Mouse (Mus musculus): ENCODE measurements around the gene Dapk3. TPM values are rescaled to one million over a fixed set of nuclear protein-coding genes. Genes with fewer than 3 reads are reported as not detected.
A peak's percentile ranks its signal among the peaks of the same experiment; 100 is the strongest.
"Not testable (repeated sequence)": the region's sequence is repeated elsewhere in the genome, so short reads cannot be mapped to it uniquely, and the experiment has no call there.

Gene Dapk3
- polyA plus RNA-seq, 1 experiment from 2014 or later = 66.9 TPM

DNA sequence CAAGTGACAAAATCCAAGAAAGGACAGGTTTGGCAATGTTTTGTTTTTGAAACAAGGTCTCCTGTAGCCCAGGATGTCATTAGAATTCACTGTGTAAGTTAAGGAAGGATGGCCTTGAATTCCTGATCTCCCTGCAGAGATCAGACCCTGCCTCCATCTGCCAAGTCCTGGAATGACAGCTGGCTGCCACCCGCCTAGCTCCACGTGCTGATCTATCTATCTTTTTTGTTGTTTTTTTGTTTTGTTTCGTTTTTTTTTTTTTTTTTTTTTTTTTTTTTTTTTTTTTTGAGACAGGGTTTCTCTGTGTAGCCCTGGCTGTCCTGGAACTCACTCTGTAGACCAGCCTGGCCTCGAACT is 7.5 kb upstream of the Dapk3 start:
- Histone ChIP-seq H3K9ac (replicated peaks; ENCODE audit: low read length) (peak overlapping the region; percentile 59), H3K4me1 (ENCODE audit: control insufficient read depth, insufficient read depth, low read length) (peaks cover 27% of the 10 kb centered on the region), H3K36me3 (ENCODE audit: control insufficient read depth, insufficient read depth, low read length) (peaks cover 30% of the 10 kb centered on the region), H3K4me3 (replicated peaks; ENCODE audit: low read depth, low read length) (0 out of 2 replicates have a peak overlapping the region, but pooled peaks have one; percentile 38), H3K27ac (replicated peaks; ENCODE audit: low read depth, low read length) (peak overlapping the region; percentile 98), H3K4me2 (ENCODE audit: low read length) (peak overlapping the region; percentile 94)
- WGBS = 14% methylated on average over 4 of the region's 4 CpGs
- ATAC-seq (ENCODE audit: low FRiP score, low TSS enrichment) = peak; percentile 21; the same call in 1 of the 2 replicates
- not testable (repeated sequence) for H3K27me3 ChIP-seq (ENCODE audit: control insufficient read depth, insufficient read depth, low read length); H3K9me3 ChIP-seq (ENCODE audit: control insufficient read depth, low read length); DNase-seq

DNA sequence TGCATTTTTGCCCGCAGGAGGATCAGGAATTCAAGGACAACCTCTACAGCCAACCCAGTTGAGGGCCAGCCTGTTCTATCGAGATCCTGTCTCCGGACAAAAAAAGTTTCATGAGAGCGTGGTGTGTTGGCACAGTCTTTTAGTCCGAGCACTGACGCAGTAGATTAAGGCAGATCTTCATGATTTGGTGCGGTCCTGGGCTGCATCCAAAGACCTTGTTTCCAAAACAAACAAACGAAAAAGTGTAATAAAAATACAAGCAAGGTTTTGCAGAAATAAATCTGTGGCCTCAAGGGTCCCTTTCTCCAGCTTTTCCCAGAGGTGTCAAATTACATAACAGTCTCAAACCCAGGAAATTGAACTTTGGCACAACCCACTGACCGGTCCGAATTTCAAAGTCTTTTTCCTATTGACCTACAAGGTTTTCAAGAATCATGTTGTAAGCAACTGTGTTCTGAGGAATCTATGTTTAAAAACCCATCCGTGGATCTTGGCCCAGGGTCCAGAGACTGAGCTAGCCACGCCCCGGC is 6.8 kb upstream of the Dapk3 start:
- Histone ChIP-seq H3K27ac (replicated peaks; ENCODE audit: low read depth, low read length) (peak overlapping the region; percentile 98), H3K9me3 (ENCODE audit: control insufficient read depth, low read length) (no peaks in the 10 kb centered on the region), H3K27me3 (ENCODE audit: control insufficient read depth, insufficient read depth, low read length) (no peaks in the 10 kb centered on the region), H3K4me3 (replicated peaks; ENCODE audit: low read depth, low read length) (peak overlapping the region; percentile 95), H3K9ac (replicated peaks; ENCODE audit: low read length) (no peak overlapping the region; the same call in 1 of the 2 replicates), H3K4me2 (ENCODE audit: low read length) (peak overlapping the region; percentile 94), H3K4me1 (ENCODE audit: control insufficient read depth, insufficient read depth, low read length) (peaks cover 27% of the 10 kb centered on the region), H3K36me3 (ENCODE audit: control insufficient read depth, insufficient read depth, low read length) (peaks cover 37% of the 10 kb centered on the region)
- no peak for ATAC-seq (ENCODE audit: low FRiP score, low TSS enrichment)
- WGBS = 6% methylated on average over 13 of the region's 13 CpGs
- no peak for DNase-seq

DNA sequence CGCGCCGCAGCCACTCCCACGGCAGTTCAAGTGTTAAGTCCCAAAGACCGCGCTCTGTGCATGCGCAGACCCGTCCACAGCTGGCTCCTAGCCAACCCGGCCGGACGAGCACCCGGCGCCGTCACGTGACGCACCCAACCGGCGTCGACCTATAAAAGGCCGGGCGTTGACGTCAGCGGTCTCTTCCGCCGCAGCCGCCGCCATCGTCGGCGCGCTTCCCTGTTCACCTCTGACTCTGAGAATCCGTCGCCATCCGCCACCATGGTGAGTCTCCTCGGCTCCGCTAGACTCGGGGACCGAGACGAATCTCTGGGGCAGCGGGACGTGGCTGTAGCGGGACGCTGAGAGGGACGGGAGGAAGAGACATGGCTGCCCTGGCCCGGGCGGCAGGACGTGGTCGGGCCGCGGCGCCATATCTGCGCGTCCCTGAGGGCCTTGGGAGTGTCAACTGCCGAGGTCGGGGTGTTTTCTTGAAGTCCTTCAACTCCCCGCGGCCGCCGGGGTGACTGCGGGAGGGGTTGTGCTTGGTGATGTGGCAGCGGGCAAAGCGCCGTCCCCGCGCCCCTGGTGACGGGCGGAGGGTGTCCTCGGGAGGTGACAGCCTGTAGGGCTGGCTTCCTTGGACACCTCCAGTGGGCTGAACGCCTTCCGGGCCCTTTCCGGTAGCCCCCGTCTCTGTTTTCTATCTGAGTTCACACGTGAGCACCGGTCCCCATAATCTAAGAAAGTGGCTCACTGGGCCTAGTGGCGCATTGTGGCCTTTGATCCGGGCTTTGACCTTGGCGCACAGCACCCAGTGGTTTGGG is 6.1 kb upstream of the Dapk3 start, which contains the start of gene Eef2:
Eef2 (plus strand) TSS at position 166 of the 806 bp plus-strand sequence.
- peak within 1 kb of the TSS; percentile 98 for H3K27ac ChIP-seq (replicated peaks; ENCODE audit: low read depth, low read length)
- H3K4me3 ChIP-seq (replicated peaks; ENCODE audit: low read depth, low read length) = peak within 1 kb of the TSS; percentile 95
- H3K27me3 ChIP-seq (ENCODE audit: control insufficient read depth, insufficient read depth, low read length) = no peaks in the 10 kb centered on the region
- ATAC-seq (ENCODE audit: low FRiP score, low TSS enrichment) (peak; percentile 83), DNase-seq (peak; percentile 100)
- H3K4me1 ChIP-seq (ENCODE audit: control insufficient read depth, insufficient read depth, low read length) = peaks cover 27% of the 10 kb centered on the region
- WGBS = under 1% methylated on average over 77 of the region's 77 CpGs
- H3K9me3 ChIP-seq (ENCODE audit: control insufficient read depth, low read length) = no peaks in the 10 kb centered on the region
- H3K4me2 ChIP-seq (ENCODE audit: low read length) = peak within 1 kb of the TSS; percentile 94
- H3K9ac ChIP-seq (replicated peaks; ENCODE audit: low read length) = peak within 1 kb of the TSS; percentile 96
- peaks cover 43% of the 10 kb centered on the region for H3K36me3 ChIP-seq (ENCODE audit: control insufficient read depth, insufficient read depth, low read length)

DNA sequence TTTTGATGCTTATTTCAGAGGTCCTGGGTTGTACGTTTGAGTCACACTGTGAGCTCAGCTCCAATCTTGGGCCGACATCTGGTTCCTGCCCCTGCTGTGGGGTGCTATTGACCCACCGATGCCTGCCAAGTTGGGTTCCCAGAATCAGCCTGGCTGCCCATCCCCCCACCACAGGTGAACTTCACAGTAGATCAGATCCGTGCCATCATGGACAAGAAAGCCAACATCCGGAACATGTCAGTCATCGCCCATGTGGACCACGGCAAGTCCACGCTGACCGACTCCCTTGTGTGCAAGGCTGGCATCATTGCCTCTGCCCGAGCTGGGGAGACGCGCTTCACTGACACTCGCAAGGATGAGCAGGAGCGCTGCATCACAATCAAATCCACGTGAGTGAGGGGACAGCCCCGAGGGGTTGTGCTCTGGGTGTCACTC is 5.3 kb upstream of the Dapk3 start:
- H3K9me3 ChIP-seq (ENCODE audit: control insufficient read depth, low read length) = no peaks in the 10 kb centered on the region
- H3K36me3 ChIP-seq (ENCODE audit: control insufficient read depth, insufficient read depth, low read length) = peaks cover 52% of the 10 kb centered on the region
- peak overlapping the region; percentile 95 for H3K4me3 ChIP-seq (replicated peaks; ENCODE audit: low read depth, low read length)
- peak overlapping the region; percentile 94 for H3K4me2 ChIP-seq (ENCODE audit: low read length)
- no peak for DNase-seq
- H3K9ac ChIP-seq (replicated peaks; ENCODE audit: low read length) = peak overlapping the region; percentile 96
- no peak for ATAC-seq (ENCODE audit: low FRiP score, low TSS enrichment)
- no peaks in the 10 kb centered on the region for H3K27me3 ChIP-seq (ENCODE audit: control insufficient read depth, insufficient read depth, low read length)
- WGBS = 14% methylated on average over 16 of the region's 16 CpGs
- peak overlapping the region; percentile 98; the same call in 1 of the 2 replicates for H3K27ac ChIP-seq (replicated peaks; ENCODE audit: low read depth, low read length)
- peaks cover 30% of the 10 kb centered on the region for H3K4me1 ChIP-seq (ENCODE audit: control insufficient read depth, insufficient read depth, low read length)

DNA sequence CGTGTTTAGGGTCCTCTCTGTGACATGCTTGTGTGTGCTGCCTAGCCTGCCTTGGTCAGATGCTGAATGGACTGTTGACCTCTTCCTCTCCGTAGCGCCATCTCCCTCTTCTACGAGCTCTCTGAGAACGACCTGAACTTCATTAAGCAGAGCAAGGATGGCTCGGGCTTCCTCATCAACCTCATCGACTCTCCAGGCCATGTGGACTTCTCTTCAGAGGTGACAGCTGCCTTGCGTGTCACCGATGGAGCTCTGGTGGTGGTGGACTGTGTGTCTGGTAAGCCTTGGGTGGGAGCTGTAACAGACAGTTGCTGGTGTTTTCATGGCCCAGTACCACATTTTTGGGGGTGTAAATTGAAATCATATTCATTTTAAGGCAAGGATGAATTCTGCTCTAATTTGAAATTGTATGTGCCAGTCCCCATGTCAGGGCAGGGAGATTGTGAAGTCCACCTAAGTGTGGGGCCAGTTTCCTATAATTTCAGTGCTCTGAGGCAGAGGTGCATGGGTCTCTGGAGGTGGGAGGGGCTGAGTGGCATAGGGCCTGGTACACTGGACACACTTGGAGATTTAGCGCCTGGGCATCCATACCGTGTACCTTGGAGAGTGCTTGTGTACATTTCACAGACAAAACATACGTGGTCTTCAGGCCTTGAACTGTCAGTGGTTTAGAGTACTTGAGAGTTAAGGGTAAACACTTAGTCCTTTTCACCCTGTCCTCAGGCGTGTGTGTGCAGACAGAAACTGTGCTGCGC is 4.7 kb upstream of the Dapk3 start:
- no peaks in the 10 kb centered on the region for H3K9me3 ChIP-seq (ENCODE audit: control insufficient read depth, low read length)
- DNase-seq = no peak
- peaks cover 52% of the 10 kb centered on the region for H3K36me3 ChIP-seq (ENCODE audit: control insufficient read depth, insufficient read depth, low read length)
- peak overlapping the region; percentile 94 for H3K4me2 ChIP-seq (ENCODE audit: low read length)
- 74% methylated on average over 14 of the region's 14 CpGs for WGBS
- peaks cover 30% of the 10 kb centered on the region for H3K4me1 ChIP-seq (ENCODE audit: control insufficient read depth, insufficient read depth, low read length)
- no peak overlapping the region for H3K27ac ChIP-seq (replicated peaks; ENCODE audit: low read depth, low read length)
- H3K4me3 ChIP-seq (replicated peaks; ENCODE audit: low read depth, low read length) = peak overlapping the region; percentile 95
- peak overlapping the region; percentile 96 for H3K9ac ChIP-seq (replicated peaks; ENCODE audit: low read length)
- ATAC-seq (ENCODE audit: low FRiP score, low TSS enrichment) = no peak
- H3K27me3 ChIP-seq (ENCODE audit: control insufficient read depth, insufficient read depth, low read length) = no peaks in the 10 kb centered on the region

DNA sequence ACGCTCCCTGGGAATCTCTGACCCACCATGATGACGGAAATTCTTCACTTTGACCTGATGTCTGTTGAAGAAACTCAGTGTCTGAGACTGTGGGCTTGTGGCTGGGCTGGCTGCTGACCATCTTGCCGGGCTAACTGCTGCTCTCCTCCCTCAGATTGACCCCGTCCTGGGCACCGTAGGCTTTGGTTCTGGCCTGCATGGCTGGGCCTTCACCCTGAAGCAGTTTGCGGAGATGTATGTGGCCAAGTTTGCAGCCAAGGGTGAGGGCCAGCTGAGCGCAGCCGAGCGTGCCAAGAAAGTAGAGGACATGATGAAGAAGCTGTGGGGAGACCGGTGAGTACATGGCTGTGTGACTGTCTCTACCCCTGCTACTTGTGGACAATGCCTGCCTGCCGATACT is 3.9 kb upstream of the Dapk3 start:
- WGBS = 96% methylated on average over 11 of the region's 11 CpGs
- peaks cover 52% of the 10 kb centered on the region for H3K36me3 ChIP-seq (ENCODE audit: control insufficient read depth, insufficient read depth, low read length)
- H3K4me3 ChIP-seq (replicated peaks; ENCODE audit: low read depth, low read length) = no peak overlapping the region
- H3K4me1 ChIP-seq (ENCODE audit: control insufficient read depth, insufficient read depth, low read length) = peaks cover 29% of the 10 kb centered on the region
- H3K9me3 ChIP-seq (ENCODE audit: control insufficient read depth, low read length) = no peaks in the 10 kb centered on the region
- ATAC-seq (ENCODE audit: low FRiP score, low TSS enrichment) = no peak
- H3K27ac ChIP-seq (replicated peaks; ENCODE audit: low read depth, low read length) = no peak overlapping the region
- H3K9ac ChIP-seq (replicated peaks; ENCODE audit: low read length) = no peak overlapping the region
- DNase-seq = no peak
- no peak overlapping the region for H3K4me2 ChIP-seq (ENCODE audit: low read length)
- no peaks in the 10 kb centered on the region for H3K27me3 ChIP-seq (ENCODE audit: control insufficient read depth, insufficient read depth, low read length)

DNA sequence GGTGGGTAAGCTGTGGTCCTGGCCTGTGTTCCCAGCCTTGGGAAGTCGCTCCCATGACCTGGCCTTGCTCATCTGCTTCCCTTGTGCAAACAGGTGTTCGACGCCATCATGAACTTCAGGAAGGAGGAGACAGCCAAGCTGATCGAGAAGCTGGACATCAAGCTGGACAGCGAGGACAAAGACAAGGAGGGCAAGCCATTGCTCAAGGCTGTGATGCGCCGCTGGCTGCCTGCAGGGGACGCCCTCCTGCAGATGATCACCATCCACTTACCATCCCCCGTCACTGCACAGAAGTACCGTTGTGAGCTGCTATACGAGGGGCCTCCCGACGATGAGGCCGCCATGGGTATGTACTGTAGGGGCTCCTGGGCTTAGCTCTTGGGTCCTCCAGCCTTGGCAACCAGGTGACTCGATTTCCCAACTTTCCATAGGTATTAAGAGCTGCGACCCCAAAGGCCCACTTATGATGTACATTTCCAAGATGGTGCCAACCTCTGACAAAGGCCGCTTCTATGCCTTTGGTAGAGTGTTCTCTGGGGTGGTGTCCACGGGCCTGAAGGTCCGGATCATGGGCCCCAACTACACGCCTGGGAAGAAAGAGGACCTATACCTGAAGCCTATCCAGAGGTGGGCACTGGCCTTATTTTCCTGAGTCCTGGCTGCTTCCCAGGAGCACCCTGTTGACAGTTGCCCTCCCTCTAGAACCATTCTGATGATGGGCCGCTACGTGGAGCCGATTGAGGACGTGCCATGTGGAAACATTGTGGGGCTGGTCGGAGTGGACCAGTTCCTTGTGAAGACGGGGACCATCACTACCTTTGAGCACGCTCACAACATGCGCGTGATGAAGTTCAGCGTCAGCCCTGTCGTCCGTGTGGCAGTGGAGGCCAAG is 3.1 kb upstream of the Dapk3 start:
- H3K27me3 ChIP-seq (ENCODE audit: control insufficient read depth, insufficient read depth, low read length) = no peaks in the 10 kb centered on the region
- no peaks in the 10 kb centered on the region for H3K9me3 ChIP-seq (ENCODE audit: control insufficient read depth, low read length)
- no peak overlapping the region for H3K9ac ChIP-seq (replicated peaks; ENCODE audit: low read length)
- H3K4me1 ChIP-seq (ENCODE audit: control insufficient read depth, insufficient read depth, low read length) = peaks cover 24% of the 10 kb centered on the region
- 90% methylated on average over 32 of the region's 32 CpGs for WGBS
- H3K4me3 ChIP-seq (replicated peaks; ENCODE audit: low read depth, low read length) = no peak overlapping the region
- H3K27ac ChIP-seq (replicated peaks; ENCODE audit: low read depth, low read length) = no peak overlapping the region
- no peak for DNase-seq
- H3K36me3 ChIP-seq (ENCODE audit: control insufficient read depth, insufficient read depth, low read length) = peaks cover 59% of the 10 kb centered on the region
- no peak overlapping the region for H3K4me2 ChIP-seq (ENCODE audit: low read length)
- no peak for ATAC-seq (ENCODE audit: low FRiP score, low TSS enrichment)

DNA sequence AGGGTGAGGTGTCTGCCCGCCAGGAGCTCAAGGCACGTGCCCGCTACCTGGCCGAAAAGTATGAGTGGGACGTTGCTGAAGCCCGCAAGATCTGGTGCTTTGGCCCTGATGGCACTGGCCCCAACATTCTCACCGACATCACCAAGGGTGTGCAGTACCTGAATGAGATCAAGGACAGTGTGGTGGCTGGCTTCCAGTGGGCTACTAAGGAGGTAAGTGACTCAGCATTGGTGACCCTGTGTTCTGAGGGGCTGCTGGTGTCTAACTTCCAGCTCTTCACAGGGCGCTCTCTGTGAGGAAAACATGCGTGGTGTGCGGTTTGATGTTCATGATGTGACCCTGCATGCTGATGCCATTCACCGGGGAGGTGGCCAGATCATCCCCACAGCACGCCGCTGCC is 1.9 kb upstream of the Dapk3 start:
- no peaks in the 10 kb centered on the region for H3K27me3 ChIP-seq (ENCODE audit: control insufficient read depth, insufficient read depth, low read length)
- no peaks in the 10 kb centered on the region for H3K9me3 ChIP-seq (ENCODE audit: control insufficient read depth, low read length)
- peaks cover 19% of the 10 kb centered on the region for H3K4me1 ChIP-seq (ENCODE audit: control insufficient read depth, insufficient read depth, low read length)
- ATAC-seq (ENCODE audit: low FRiP score, low TSS enrichment) (no peak), DNase-seq (no peak)
- peaks cover 71% of the 10 kb centered on the region for H3K36me3 ChIP-seq (ENCODE audit: control insufficient read depth, insufficient read depth, low read length)
- H3K4me3 ChIP-seq (replicated peaks; ENCODE audit: low read depth, low read length) = no peak overlapping the region
- H3K9ac ChIP-seq (replicated peaks; ENCODE audit: low read length) = no peak overlapping the region
- H3K27ac ChIP-seq (replicated peaks; ENCODE audit: low read depth, low read length) = no peak overlapping the region
- 93% methylated on average over 13 of the region's 13 CpGs for WGBS
- no peak overlapping the region for H3K4me2 ChIP-seq (ENCODE audit: low read length)
